In the genomic region with DNA sequence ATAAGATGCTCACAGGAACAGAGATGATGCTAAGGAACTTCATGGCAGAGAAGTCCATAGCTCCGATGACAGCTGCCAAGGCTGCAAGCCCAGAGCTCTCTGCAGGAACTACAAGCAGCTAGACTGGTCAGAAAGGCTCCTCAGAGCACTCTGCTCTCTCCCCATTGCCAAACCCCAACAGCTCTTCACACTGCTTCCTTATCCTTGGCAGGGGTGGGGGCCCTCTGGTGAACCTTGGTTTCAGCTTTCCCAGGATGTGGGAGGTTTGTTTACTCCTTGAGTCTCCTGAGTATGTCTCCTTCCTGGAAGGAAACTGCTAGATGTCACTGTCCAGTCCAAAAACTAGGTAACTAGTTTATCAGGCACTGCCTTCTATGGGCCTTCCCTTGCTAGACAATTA, we compare ENCODE assay signal across 15 mouse cellular contexts. TPM values are rescaled to one million over a fixed set of nuclear protein-coding genes. Genes with fewer than 3 reads are reported as not detected.
DNase-seq lines count a peak whose midpoint lies in the region; ATAC-seq and TF ChIP-seq lines count a peak whose summit lies in the region.
"Had no signal": no experiment of that assay in that cellular context is flagged by ENCODE, and none has a peak within 500 bp of the region (broad histone marks: within the 10 kb centered on the region; RNA-seq: fewer than 3 reads in every experiment).

No protein-coding gene starts in this region.

- H3K9ac ChIP-seq in heart, postnatal 0 days (replicated peaks; ENCODE audit: low read depth, low read length), result no peak overlapping the region
- H3K9ac ChIP-seq in intestine, postnatal 0 days (ENCODE audit: low read depth, low read length), result no peak overlapping the region
- H3K9ac ChIP-seq: forebrain, postnatal 0 days; hindbrain, embryonic 13.5 days; neural tube, embryonic 12.5 days had no signal

- H3K4me1 ChIP-seq in heart, postnatal 0 days (ENCODE audit: control insufficient read depth, insufficient read depth), result peaks cover 4% of the 10 kb centered on the region
- peaks cover 17% of the 10 kb centered on the region; the same call in 1 of the 2 replicates for H3K4me1 ChIP-seq in spleen, adult 2 months (ENCODE audit: control insufficient read depth, insufficient read depth, insufficient read length)
- no peaks in the 10 kb centered on the region for H3K4me1 ChIP-seq in intestine, postnatal 0 days (replicated peaks; ENCODE audit: control insufficient read depth, insufficient read depth, low read length)
- H3K4me1 ChIP-seq: hindbrain, embryonic 13.5 days; neural tube, embryonic 12.5 days had no signal

- intact Hi-C loops in heart, postnatal 36 days (cut with DNase I), result loop anchor here (2.0 kb wide), 1 partner anchor 27 kb away; a partner anchor contains a TSS
- intact Hi-C loops in left cerebral cortex, adult 2 months (cut with DNase I), result loop anchor here (5.0 kb wide), 1 partner anchor 33 kb away; no protein-coding TSS in a partner anchor

- H3K27ac ChIP-seq in heart, postnatal 0 days (ENCODE audit: low read depth), result no peak overlapping the region
- H3K27ac ChIP-seq in spleen, adult 2 months (ENCODE audit: insufficient read depth, low read length), result peak overlapping the region; percentile 73
- no peak overlapping the region for H3K27ac ChIP-seq in intestine, postnatal 0 days (ENCODE audit: low read depth, low read length)
- no peak overlapping the region for H3K27ac ChIP-seq in left cerebral cortex, adult 2 months
- H3K27ac ChIP-seq: hindbrain, embryonic 13.5 days; neural tube, embryonic 12.5 days had no signal

- H3K4me3 ChIP-seq in heart, postnatal 0 days (ENCODE audit: low read depth, low read length), result no peak overlapping the region
- no peak overlapping the region for H3K4me3 ChIP-seq in spleen, adult 2 months (ENCODE audit: extremely low read depth, insufficient read depth, insufficient read length)
- no peak overlapping the region for H3K4me3 ChIP-seq in intestine, postnatal 0 days (ENCODE audit: low read depth, low read length)
- no peak overlapping the region for H3K4me3 ChIP-seq in left cerebral cortex, adult 2 months
- H3K4me3 ChIP-seq: erythroblast, embryonic 14.5 days; hindbrain, embryonic 13.5 days; neural tube, embryonic 12.5 days had no signal

- peak; percentile 14 for DNase-seq in heart, postnatal 0 days (ENCODE audit: low spot score)
- no peak for DNase-seq in heart, postnatal 36 days
- no peak for DNase-seq in spleen, adult 2 months (ENCODE audit: low read depth in 1 of 2, low spot score in 2 of 2)
- DNase-seq in spleen, postnatal 4 days (ENCODE audit: low spot score in 2 of 2), result no peak
- DNase-seq in right cerebral cortex, postnatal 36 days (ENCODE audit: low spot score in 2 of 2), result no peak
- DNase-seq in left cerebral cortex, adult 2 months (ENCODE audit: extremely low spot score in 1 of 2, low spot score in 2 of 2), result no peak
- DNase-seq: cerebellum, adult 18-20 months; forebrain, postnatal 0 days; kidney, adult 8-10 months had no signal

- peak; percentile 47 for ATAC-seq in heart, postnatal 0 days (ENCODE audit: insufficient read depth, low read depth)
- ATAC-seq in intestine, postnatal 0 days, result peak; percentile 78
- ATAC-seq: CD4-positive, CD25-positive, alpha-beta regulatory T cell, adult 4 months; forebrain, postnatal 0 days had no signal

- no peak overlapping the region for H3K4me2 ChIP-seq in heart, postnatal 0 days (ENCODE audit: low read depth, low read length)
- no peak overlapping the region for H3K4me2 ChIP-seq in intestine, postnatal 0 days (replicated peaks; ENCODE audit: low read depth)
- H3K4me2 ChIP-seq: hindbrain, embryonic 13.5 days; neural tube, embryonic 12.5 days had no signal

- TF ChIP-seq EP300 in heart, postnatal 0 days (IDR thresholded peaks at IDR 0.05; ENCODE audit: low read depth), result no peak

- 50% methylated on average over 1 of the region's 1 CpGs for WGBS in heart, postnatal 0 days
- 46% methylated on average over 1 of the region's 1 CpGs for WGBS in spleen, adult 2 months
- WGBS in intestine, postnatal 0 days, result 47% methylated on average over 1 of the region's 1 CpGs

- no peak for TF ChIP-seq CTCF in heart, postnatal 0 days (IDR thresholded peaks at IDR 0.05; ENCODE audit: low read depth)
- TF ChIP-seq CTCF in spleen, adult 2 months (IDR thresholded peaks at IDR 0.05; ENCODE audit: extremely low read depth, insufficient read depth, insufficient read length, insufficient replicate concordance), result no peak
- TF ChIP-seq CTCF in intestine, postnatal 0 days (IDR thresholded peaks at IDR 0.05; ENCODE audit: low read depth), result no peak
- TF ChIP-seq CTCF in left cerebral cortex, adult 2 months (IDR thresholded peaks at IDR 0.05), result no peak

- no peaks in the 10 kb centered on the region for H3K27me3 ChIP-seq in heart, postnatal 0 days (ENCODE audit: control insufficient read depth, insufficient read depth, low read length)
- no peaks in the 10 kb centered on the region for H3K27me3 ChIP-seq in spleen, adult 2 months (ENCODE audit: control insufficient read depth, insufficient read depth, low read length)
- H3K27me3 ChIP-seq in intestine, postnatal 0 days (replicated peaks; ENCODE audit: control insufficient read depth, insufficient read depth, low read length), result no peaks in the 10 kb centered on the region
- H3K27me3 ChIP-seq: hindbrain, embryonic 13.5 days; neural tube, embryonic 12.5 days had no signal

- no peak for TF ChIP-seq POLR2A in spleen, adult 2 months (IDR thresholded peaks at IDR 0.05; ENCODE audit: low read depth, low read length)

- H3K36me3 ChIP-seq in heart, postnatal 0 days (replicated peaks; ENCODE audit: control insufficient read depth, insufficient read depth, low read length), result no peaks in the 10 kb centered on the region
- H3K36me3 ChIP-seq in spleen, adult 2 months (ENCODE audit: control insufficient read depth, insufficient read depth, low read length), result no peaks in the 10 kb centered on the region
- H3K36me3 ChIP-seq in intestine, postnatal 0 days (ENCODE audit: control insufficient read depth, insufficient read depth), result no peaks in the 10 kb centered on the region
- H3K36me3 ChIP-seq: hindbrain, embryonic 13.5 days; neural tube, embryonic 12.5 days had no signal

- H3K9me3 ChIP-seq in heart, postnatal 0 days (replicated peaks; ENCODE audit: control insufficient read depth, low read length), result no peaks in the 10 kb centered on the region
- H3K9me3 ChIP-seq in intestine, postnatal 0 days (ENCODE audit: control insufficient read depth), result no peaks in the 10 kb centered on the region
- H3K9me3 ChIP-seq: hindbrain, embryonic 13.5 days; neural tube, embryonic 12.5 days had no signal

RNA-seq across cellular contexts. Expression of a gene that starts 25.1 kb away (rescaled TPM):
- 4.3 and 6.2 TPM in 2 replicates for total RNA-seq in heart, postnatal 0 days (2014; rRNA removed; ENCODE audit: low replicate concordance)
- polyA plus RNA-seq in heart, postnatal 0 days (2015; fragmentation: Nextera tagmentation; extraction: Ambion mirVana), result 0.45 and 0.49 TPM in 2 replicates
- 1 to 10 TPM; 2.2 to 3.3 TPM for total RNA-seq in heart, postnatal 36 days (2021)
- polyA plus RNA-seq in spleen, adult 2 months (2012; rRNA removed), result 18.5 and 23.6 TPM in 2 replicates
- polyA plus RNA-seq in intestine, postnatal 0 days (2015; fragmentation: Nextera tagmentation; extraction: Ambion mirVana), result 1.7 TPM in 2 replicates
- total RNA-seq in left cerebral cortex, adult 2 months (2021), result 100 to 1,000 TPM in 1 of 2 experiments, 10 to 100 TPM in 1; 99.1 to 102 TPM
- polyA plus RNA-seq: erythroblast, embryonic 14.5 days had no signal

RNA-seq across cellular contexts. Expression of a gene that starts 25.9 kb away (rescaled TPM):
- 3.6 TPM in 1 of 2 replicates, not detected in the other for total RNA-seq in heart, postnatal 0 days (2014; rRNA removed; ENCODE audit: low replicate concordance)
- 0.34 and 0.48 TPM in 2 replicates for polyA plus RNA-seq in heart, postnatal 0 days (2015; fragmentation: Nextera tagmentation; extraction: Ambion mirVana)
- total RNA-seq in heart, postnatal 36 days (2021), result not detected
- 1.8 and 2.9 TPM in 2 replicates for polyA plus RNA-seq in spleen, adult 2 months (2012; rRNA removed)
- 0.77 and 1.5 TPM in 2 replicates for polyA plus RNA-seq in intestine, postnatal 0 days (2015; fragmentation: Nextera tagmentation; extraction: Ambion mirVana)
- total RNA-seq in left cerebral cortex, adult 2 months (2021), result 1 to 10 TPM; 1.5 to 1.8 TPM
- total RNA-seq: liver, adult 2 months had no signal
- polyA plus RNA-seq: CD4-positive, CD25-positive, alpha-beta regulatory T cell, adult 4 months; erythroblast, embryonic 14.5 days had no signal

Comparison
In these comparisons a context has a peak if more than half of its experiments do, and no peak if none do; other contexts are left out.
1. RNA of a gene that starts 25.1 kb away (total RNA-seq): 99.1 to 102 TPM in left cerebral cortex, adult 2 months; 4.3 to 6.2 TPM in heart, postnatal 0 days and 2.2 to 3.3 TPM in heart, postnatal 36 days; every median in the first group is over 10 times any median in the second.